Mouse (Mus musculus): ENCODE results near the gene Hoxb9.

Hoxb9 gene

DNA sequence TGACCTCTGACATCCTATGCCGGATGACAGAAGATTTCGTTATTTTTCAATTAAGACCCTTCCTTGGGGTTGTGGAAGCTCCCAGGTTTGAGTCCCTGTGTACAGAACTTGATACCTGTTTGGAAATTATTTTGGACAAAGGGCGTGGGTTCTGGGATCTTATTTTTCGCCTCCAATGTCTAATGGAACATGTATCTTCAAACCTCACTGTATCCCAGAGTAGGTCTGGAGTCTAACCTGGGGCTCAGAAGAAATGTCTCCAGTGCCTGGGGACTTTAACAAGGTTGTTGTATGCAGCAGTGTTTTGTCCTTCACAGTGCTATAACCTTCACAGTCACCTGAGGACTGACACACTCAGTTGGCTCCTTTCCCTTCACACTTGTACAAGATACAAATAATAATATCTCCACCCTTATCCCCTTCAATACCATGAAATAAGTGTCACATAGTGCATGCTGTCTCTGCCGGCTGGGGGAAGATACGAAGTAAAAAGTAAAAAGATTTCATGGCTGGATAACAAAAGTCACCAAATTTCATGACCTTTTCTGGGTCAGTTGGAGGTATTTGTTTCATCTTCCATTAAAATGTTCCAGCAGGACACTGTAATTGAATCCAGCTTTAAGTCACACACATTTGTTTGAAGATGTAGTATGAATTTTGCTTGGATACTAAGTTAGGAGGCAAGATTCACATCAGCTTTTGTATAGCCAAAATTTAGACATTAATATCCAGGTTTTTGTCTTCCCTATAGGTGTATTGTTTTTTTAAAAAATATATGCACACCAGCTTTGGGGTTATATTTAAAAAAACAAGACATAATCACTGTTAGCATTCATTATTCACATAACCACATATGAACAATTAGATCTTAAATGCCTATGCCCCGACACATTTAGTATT is 4.0 kb upstream of the Hoxb9 start:
- DNase-seq (ENCODE audit: low spot score in 2 of 2) = no peak

DNA sequence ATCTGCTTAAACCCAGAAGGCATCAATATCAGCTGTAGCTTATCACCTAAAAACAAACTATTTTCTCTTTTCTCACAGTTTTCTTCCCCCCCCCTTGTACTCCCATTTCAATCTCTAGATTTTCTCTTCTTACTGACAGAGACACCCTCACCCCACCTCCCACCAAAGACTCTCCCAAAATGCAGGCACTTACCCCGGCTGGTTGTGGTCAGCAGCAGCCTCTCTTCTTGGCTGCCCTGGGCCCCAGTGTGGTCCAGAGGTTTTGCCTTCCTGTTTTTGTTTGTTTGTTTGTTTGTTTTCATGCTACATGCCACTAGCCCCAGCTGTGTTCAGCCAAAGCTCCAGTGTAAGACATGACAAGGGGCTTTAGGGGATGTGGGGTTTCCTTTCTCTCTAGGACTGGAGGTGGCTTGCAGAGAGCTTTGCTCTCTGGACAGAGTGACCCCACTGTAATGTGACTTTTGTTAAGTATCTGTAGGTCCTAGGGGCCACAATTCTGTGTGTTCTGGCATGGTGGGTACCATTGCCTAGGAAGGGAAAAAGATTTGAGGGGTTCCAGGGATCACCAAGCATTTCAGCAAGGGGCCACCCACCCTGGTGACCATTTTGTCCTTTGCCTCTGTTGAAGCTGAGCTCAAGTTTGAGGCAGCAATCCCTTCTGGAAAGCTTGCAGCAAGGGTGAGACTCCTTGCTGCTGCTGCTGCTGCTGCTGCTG is 3.1 kb upstream of the Hoxb9 start:
- DNase-seq (ENCODE audit: low spot score in 2 of 2) = no peak

DNA sequence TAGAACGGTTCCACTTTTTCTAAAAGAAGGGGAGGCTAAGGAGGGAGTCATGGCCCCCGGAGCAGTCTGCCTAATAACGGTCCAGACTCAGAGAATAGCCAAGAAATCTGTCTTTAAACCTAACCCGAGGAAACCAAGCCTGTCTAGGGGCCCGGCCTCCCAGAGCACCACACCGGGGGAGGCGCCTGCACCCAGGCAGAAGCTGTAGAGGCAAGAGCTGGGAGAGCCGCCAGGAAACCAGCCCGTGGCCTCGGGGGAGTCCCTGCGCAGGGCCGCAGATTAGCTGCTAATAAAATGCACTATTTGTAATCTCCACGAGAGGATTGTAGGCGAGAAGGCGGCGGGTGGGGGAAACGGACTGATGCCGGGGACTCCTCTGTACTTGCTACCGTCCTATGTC is 1.4 kb upstream of the Hoxb9 start:
- DNase-seq (ENCODE audit: low spot score in 2 of 2) = no peak

DNA sequence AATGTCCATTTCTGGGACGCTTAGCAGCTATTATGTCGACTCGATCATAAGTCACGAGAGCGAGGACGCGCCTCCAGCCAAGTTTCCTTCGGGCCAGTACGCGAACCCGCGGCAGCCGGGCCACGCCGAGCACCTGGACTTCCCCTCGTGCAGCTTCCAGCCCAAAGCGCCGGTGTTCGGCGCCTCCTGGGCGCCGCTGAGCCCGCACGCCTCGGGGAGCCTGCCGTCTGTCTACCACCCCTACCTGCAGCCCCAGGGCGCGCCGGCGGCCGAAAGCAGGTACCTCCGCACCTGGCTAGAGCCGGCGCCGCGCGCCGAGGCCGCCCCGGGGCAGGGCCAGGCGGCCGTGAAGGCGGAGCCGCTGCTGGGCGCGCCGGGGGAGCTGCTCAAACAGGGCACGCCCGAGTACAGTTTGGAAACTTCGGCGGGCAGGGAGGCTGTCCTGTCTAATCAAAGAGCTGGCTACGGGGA is 319 bp downstream of the Hoxb9 start:
- DNase-seq (ENCODE audit: low spot score in 2 of 2) = no peak

DNA sequence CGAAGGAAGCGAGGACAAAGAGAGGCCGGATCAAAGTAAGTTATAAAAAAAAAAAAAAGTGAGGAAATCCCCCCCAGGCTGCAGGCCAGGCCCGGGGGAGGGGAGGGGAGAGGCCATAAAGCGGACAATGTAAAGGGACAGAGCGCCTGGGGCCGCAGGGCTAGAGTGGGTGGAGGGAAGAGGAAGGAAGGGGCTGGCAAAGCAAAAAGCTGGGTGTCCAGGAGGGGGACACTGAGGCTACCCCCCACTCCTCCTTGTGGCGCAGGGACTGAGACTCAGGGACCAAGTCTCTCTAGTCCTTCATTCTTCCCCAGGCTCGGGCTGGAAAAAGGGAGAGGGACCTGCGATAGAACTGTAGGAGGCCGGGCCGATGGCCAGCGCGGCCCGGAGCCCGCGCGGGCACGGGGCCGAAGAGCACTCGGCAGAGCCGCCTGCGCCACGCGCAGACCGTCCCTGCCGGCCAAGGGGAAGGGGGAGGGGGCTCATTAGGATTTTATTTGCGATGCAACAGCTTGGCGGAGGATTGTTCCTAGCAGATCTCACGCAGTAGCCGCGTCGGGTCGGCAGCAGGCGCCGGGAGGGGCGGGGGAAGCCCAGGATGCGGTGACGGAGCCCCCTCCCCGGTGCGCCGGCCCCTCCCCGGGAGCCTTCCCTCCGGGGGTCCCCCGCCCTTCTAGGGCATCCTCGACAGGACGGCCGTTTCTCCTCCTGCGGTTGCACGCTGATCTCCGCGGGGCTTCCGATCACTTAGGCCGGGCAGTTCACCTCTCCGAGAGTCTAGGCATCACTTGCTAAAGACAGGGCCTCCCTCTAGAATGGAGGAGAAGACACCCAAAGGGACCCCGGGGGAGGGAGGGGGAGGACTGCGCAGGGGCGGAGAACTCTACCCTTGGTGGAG is 1.0 kb downstream of the Hoxb9 start:
- no peak for DNase-seq (ENCODE audit: low spot score in 2 of 2)

DNA sequence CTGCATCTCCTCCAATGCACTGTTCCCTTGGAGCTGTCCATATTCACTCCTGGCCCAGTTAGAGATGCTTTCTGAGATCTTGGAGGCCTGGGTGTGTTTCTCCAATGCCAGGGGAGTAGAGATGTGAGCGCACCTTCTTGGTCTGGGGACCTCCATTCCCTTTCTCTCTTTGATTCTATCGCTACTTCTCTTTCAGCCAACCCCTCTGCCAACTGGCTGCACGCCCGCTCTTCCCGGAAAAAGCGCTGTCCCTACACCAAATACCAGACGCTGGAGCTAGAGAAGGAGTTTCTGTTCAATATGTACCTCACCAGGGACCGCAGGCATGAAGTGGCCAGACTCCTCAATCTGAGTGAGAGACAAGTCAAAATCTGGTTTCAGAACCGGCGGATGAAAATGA is 3.2 kb downstream of the Hoxb9 start:
- no peak for DNase-seq (ENCODE audit: low spot score in 2 of 2)

DNA sequence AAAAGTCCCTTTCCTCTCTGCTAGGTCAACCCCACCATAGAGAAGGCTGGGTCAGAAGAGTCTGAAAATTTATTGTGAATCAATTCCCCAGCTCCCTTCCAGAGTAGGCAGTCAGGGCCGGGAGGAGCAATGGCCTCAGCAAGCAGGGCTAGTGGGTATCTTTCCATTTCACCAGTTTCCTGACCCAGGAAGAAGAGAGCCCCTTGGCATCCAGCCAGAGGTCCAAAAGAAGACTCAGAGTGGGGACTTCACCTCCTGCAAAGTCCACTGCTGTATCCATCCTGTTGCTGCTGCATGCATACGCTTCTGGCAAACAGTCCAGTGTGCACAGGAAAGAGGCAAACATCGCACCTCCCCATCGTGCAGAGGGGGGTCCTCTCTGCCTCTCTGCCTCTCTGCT is 4.6 kb downstream of the Hoxb9 start:
- no peak for DNase-seq (ENCODE audit: low spot score in 2 of 2)

DNA sequence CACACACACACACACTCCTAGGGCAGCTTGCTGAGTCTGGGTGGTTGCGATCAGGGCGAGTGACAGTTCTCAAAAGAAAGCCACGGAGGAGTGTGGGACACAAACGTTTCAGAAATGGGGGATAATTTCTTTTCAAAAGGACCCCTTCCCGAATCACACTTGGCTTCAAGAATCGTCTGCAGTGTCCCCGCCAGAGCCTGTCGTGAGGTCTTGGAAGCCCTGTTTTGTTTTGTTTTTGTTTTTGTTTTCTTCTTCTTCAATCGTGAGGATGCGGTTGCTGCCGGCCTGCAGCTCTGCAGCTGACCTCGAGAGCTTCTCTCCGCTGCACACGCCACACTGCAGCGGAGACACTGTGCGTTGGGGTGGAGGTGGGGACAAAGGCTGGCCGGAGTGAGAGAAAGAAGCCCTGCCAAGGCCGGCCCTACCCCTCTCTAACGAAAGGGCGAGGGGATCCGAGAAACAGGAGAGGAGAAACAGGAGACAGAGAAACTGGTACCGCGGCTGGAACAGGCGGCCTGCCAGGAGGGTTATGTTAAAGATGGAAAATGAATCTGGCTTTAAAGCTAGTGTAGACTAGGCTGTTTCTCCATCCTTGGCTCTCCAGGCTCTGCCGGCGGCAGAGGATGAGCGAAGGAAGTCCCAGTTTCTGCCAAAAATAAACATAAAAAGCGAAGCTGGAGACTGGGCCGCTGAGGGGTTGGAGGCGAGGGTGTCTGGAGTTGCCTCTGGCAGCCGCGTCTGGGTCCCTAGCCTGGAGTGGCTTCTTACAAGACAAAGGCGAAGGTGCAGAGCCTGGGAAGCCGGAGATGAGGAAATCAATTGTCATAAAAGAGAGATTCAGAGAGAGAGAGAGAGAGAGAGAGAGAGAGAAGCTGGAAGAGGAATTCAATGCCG is 6.1 kb downstream of the Hoxb9 start:
- no peak for DNase-seq (ENCODE audit: low spot score in 2 of 2)

DNA sequence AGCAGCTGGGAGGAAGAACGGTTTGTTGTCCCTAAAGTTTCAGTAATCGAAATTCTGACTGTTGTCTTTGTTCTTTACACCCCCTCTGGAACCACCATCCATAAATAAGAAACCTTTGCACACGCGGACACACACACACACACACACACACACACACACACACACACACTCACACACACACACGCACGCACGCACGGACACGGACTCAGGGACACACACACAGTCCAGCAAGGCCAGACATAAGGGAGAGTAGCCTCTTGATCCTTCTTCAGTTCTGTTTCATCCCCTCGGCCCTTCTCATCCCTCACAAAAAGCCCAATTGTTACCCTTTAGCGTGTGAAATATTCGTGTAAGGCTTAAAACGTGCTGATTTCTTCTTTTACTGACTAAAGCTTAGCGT is 7.1 kb downstream of the Hoxb9 start:
- DNase-seq (ENCODE audit: low spot score in 2 of 2) = no peak

DNA sequence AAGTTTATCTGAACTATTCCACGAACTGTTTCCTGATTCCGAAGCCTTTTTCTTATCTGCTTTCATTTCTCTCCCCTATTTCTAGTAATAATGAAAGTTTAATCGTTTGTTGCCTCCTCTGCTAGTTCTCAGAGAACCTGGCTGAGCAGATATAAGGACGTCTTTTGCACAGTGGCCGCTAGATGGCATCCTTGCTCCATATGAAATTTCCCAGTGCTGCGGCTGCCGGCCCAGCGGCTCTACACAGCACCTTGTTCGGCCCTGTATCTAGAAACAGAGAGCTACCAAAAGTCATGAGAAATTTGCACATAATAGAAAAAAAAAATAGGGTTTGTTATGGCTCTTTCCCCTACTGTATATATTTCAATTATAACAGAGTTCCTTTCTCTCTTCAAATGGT is 7.5 kb downstream of the Hoxb9 start:
- peak; percentile 40 to 79 for DNase-seq (ENCODE audit: low spot score in 2 of 2)

DNA sequence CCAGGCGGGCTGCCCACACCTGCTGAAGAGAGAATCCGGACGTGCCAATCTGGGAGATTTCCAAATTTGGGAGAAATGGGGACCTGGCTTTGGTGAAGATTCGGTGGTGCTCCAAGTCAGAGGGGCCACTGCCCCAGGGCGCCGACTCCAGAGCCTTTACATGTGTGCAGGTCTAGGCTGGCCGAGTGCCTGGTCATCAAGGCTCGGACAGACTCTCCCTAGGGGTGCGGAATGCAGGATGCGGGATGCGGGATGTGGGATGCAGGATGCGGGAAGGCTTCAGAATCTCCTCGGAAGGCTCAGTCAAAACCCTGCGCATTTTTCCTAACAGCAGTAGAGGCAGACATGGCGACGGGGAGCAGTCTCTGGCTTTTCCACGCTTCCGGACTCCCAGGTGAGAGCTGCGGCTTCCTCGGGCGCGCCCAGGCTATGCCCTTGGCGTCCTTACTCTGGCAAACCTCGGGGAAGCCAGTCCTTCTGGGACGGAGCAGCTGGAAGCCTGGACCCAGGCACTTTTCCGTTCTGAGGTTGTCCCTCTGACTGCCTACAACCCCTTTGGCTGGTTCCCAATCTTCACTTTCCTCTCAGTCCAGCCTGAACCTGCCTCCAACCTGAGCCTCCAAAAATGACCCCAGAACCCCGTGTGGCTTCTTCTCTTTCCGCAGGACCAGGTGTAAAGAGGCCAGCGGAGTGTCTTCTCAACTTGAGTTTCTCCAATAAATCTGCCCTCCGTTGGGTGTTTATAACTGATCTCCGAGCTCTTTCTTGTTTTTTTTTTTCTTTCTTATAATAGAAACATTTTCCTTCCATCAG is 8.4 kb downstream of the Hoxb9 start:
- no peak for DNase-seq (ENCODE audit: low spot score in 2 of 2)

DNA sequence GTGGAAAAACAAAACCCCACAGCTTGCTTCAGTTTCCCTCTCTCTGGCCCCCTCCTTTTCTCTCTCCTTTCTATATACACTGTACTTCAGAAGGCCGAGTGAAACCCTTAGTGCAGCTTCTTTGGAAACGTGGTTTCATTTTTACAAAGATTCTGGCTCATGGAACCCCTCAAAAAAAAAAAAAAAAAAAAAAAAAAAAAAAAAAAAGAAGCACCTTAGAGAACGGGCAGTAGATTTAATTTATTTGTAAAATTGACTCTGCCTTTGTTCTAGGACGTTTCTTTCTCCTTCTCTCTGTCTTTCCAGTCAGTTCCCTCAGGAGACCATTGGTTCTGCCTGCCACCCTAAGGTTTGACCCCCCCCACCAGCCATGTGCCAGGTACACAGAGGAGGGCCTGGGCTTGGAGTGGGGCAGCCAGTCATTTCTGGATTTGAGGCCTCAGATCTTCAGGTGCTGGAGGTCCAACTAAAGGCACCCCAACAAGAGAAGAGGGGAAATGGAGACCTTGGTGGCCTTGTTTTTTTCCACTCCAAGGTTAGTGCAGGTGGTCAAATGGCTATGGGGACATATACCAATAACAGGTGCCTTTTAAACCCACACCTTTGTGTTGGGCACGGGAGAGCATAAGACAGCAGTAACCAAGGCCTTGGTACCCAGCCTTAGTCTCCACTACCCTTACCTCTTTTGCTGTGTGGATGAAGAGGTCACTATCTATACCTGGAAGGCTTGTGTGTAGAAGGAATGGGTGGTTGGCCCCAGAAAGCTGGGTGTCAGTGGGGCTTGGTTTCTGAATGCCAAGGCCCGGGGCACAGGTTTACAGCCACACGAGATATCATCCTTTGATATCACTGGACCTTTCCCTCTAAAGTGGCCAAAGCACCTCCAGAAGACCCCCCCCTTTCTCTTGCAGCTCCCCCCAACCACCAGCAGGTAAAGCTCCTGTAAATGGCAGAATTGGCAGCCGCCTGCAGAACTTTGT is 9.4 kb downstream of the Hoxb9 start:
- no peak for DNase-seq (ENCODE audit: low spot score in 2 of 2)

DNA sequence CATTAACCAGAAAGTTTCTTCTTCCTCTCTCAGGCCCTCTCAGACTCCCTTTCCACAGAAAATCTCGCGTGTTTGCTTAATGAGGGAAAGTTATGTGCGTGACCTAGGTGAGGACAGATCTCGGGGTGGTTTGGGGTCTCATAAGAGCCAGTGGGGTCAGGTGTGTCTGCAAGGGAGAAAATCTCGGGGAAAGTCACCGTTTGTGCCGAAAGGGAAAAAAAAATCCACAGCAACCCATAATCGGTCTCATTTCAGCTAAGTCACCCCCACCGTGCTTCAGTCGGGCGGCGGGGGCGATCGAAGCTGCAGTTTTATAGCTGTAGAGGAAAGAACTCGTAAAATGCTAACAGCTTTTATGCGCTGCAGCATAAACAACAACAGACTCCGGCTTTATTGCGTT is 10.1 kb downstream of the Hoxb9 start:
- DNase-seq (ENCODE audit: low spot score in 2 of 2) = no peak

DNA sequence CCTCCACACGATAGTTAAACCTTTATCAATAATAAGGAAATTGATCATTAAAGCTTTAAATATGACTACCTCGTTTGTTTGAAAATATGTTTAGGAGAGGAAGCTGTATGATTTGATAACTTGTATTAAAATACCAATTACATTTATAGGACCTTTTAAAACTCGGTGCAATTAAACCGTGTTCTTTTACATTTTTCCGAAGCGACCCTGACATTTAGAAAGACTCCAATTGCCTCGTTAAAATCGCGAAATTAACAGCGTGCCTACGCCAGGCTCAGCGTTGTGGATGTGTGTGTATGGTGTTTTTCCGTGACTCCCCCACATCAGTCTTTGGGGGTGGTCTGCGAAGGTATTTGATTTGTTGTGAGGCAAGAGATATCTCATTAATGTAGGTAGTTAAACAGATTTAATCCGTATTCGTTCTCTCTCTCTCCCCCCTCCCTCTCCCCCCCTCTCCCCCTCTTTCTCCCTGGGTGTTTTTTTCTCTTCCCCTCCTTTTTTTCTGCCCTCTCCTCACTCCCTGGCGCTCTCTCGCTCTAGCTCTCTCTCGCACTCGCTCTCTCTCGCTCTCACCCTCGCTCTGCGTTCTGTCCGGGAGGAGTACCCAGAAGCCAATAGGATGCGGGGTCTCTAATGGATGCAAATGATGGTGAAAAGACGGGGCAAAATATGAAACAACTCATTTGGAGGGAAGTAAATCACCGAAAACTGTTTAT is 10.8 kb downstream of the Hoxb9 start, which contains the start of gene Hoxb8:
Hoxb8 (plus strand) TSS at position 51 of the 716 bp plus-strand sequence.
- DNase-seq (ENCODE audit: low spot score in 2 of 2) = no peak

DNA sequence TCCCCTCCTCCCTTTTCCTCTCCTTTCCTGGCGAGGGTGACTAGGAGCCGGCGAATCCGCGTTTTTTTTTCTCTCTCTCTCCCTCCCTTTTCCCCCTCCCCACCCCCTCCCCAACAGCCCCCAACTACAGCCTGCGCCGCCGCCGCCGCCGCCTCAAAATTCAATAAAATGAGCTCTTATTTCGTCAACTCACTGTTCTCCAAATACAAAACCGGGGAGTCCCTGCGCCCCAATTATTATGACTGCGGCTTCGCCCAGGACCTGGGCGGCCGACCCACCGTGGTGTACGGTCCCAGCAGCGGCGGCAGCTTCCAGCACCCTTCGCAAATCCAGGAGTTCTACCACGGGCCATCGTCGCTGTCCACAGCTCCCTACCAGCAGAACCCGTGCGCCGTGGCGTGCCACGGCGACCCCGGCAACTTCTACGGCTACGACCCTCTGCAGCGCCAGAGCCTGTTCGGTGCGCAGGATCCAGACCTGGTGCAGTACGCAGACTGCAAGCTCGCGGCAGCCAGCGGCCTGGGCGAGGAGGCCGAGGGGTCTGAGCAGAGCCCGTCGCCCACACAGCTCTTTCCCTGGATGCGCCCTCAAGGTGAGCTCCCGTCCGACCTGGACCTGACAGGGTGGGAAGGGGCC is 11.7 kb downstream of the Hoxb9 start:
- DNase-seq (ENCODE audit: low spot score in 2 of 2) = no peak

DNA sequence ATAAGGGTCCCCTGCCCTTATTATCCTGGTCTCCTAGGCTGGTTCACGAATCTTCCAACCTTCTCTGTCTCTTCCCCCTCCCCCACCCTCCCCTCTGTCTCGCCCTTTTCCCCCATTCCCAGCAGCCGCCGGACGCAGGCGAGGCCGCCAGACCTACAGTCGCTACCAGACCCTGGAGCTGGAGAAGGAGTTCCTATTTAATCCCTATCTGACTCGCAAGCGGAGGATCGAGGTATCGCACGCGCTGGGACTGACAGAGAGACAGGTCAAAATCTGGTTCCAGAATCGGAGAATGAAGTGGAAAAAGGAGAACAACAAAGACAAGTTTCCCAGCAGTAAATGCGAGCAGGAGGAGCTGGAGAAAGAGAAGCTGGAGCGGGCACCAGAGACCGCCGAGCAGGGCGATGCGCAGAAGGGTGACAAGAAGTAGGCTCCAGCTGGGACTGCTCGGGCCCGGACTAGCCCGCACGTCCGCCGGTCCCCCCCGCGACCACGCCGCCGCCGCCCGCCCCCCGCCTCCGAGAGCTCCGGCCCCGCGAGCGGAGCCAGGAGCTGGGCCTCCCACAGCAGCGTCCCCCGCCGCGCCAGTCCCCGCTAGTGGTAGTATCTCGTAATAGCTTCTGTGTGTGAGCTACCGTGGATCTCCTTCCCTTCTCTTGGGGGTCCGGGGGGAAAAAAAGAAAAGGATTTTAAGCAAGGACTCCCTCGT is 12.9 kb downstream of the Hoxb9 start:
- DNase-seq (ENCODE audit: low spot score in 2 of 2) = no peak
